9 mouse cellular contexts compared by ENCODE assay signal in the genomic region with DNA sequence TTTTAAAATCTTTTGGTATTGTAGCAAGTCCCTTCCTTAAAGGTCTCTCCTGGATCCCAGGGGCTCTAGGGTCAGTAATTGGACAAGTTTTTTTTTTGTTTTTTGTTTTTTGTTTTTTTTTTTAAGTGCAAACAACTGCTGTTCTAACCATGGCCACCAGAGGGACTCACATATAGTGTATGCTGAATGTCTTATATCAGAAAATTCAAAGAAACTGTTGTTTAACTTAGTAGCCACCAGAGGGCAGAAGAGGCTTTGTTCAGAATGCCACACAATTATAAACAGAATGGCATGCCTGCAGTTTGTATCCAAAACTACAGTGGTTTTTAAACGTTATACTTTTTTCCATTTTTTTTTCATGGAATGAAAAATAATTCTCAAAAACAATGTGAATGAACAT. TPM values are rescaled to one million over a fixed set of nuclear protein-coding genes. Genes with fewer than 3 reads are reported as not detected.
DNase-seq lines count a peak whose midpoint lies in the region; ATAC-seq lines count a peak whose summit lies in the region.
"Had no signal": no experiment of that assay in that cellular context is flagged by ENCODE, and none has a peak within 500 bp of the region (broad histone marks: within the 10 kb centered on the region; RNA-seq: fewer than 3 reads in every experiment).

No protein-coding gene starts in this region.

- H3K9me3 ChIP-seq in midbrain, embryonic 11.5 days (ENCODE audit: control insufficient read depth, low read length): no peaks in the 10 kb centered on the region
- peaks cover 3% of the 10 kb centered on the region; the same call in 1 of the 2 replicates for H3K9me3 ChIP-seq in midbrain, embryonic 10.5 days (replicated peaks)

- no peak overlapping the region for H3K27ac ChIP-seq in midbrain, embryonic 11.5 days (ENCODE audit: low read depth, low read length)
- H3K27ac ChIP-seq in midbrain, embryonic 10.5 days (replicated peaks): no peak overlapping the region

- H3K9ac ChIP-seq in midbrain, embryonic 11.5 days (ENCODE audit: low read length): no peak overlapping the region

- 28% methylated on average over 1 of the region's 1 CpGs for WGBS in midbrain, embryonic 11.5 days
- 17% methylated on average over 1 of the region's 1 CpGs for WGBS in midbrain, embryonic 10.5 days

- no peaks in the 10 kb centered on the region for H3K36me3 ChIP-seq in midbrain, embryonic 11.5 days (ENCODE audit: control insufficient read depth, insufficient read depth, low read length)
- H3K36me3 ChIP-seq in midbrain, embryonic 10.5 days: no peaks in the 10 kb centered on the region

- no peaks in the 10 kb centered on the region for H3K4me1 ChIP-seq in midbrain, embryonic 11.5 days (ENCODE audit: control insufficient read depth, insufficient read depth, low read length)
- no peaks in the 10 kb centered on the region for H3K4me1 ChIP-seq in midbrain, embryonic 10.5 days

- H3K4me2 ChIP-seq in midbrain, embryonic 11.5 days: no peak overlapping the region

- DNase-seq in cerebellum, adult 11-12 months: no peak
- peak; percentile 84 for DNase-seq in midbrain, embryonic 11.5 days (ENCODE audit: low spot score, missing footprints)
- DNase-seq in midbrain, embryonic 10.5 days (ENCODE audit: low spot score): no peak
- DNase-seq in embryo, embryonic 11.5 days (ENCODE audit: low read depth, low spot score): peak; percentile 37
- DNase-seq in layer of hippocampus, adult 9-10 months (ENCODE audit: low spot score): peak; percentile 3
- peak; percentile 42 for DNase-seq in right cerebral cortex, postnatal 4 days

- ATAC-seq in cerebellum, adult (ENCODE audit: insufficient number of reproducible peaks, low FRiP score, low TSS enrichment): 0 out of 2 replicates have a peak, but pooled peaks have one; percentile 68
- ATAC-seq in midbrain, embryonic 11.5 days (ENCODE audit: low FRiP score): peak; percentile 64; the same call in 1 of the 2 replicates
- no peak for ATAC-seq in CD4-positive, CD25-positive, alpha-beta regulatory T cell, adult 4 months

- H3K4me3 ChIP-seq in midbrain, embryonic 11.5 days (ENCODE audit: low read depth, low read length): no peak overlapping the region
- H3K4me3 ChIP-seq in midbrain, embryonic 10.5 days: no peak overlapping the region

- H3K27me3 ChIP-seq in midbrain, embryonic 11.5 days (ENCODE audit: control insufficient read depth, insufficient read depth, low read length): no peaks in the 10 kb centered on the region
- no peaks in the 10 kb centered on the region for H3K27me3 ChIP-seq in midbrain, embryonic 10.5 days (ENCODE audit: low read depth, poor library complexity, severe bottlenecking)

RNA-seq across cellular contexts. Expression of a gene that starts 53.6 kb away (rescaled TPM):
- polyA plus RNA-seq in midbrain, embryonic 11.5 days (2014; fragmentation: Nextera tagmentation; extraction: Ambion mirVana): not detected in 2 replicates
- not detected in 2 replicates for polyA plus RNA-seq in midbrain, embryonic 10.5 days (2016; fragmentation: Nextera tagmentation; extraction: Ambion mirVana)
- polyA plus RNA-seq in CD4-positive, CD25-positive, alpha-beta regulatory T cell, adult 4 months (2017; shearing (Covaris generic)): not detected
- polyA plus RNA-seq: gonadal fat pad, adult 2 months had no signal

Comparison
In these comparisons a context has a peak if more than half of its experiments do, and no peak if none do; other contexts are left out.
1. DNase-seq: peak in midbrain, embryonic 11.5 days (single experiment), embryo, embryonic 11.5 days (single experiment), layer of hippocampus, adult 9-10 months (single experiment) and right cerebral cortex, postnatal 4 days (single experiment); none in cerebellum, adult 11-12 months (single experiment) and midbrain, embryonic 10.5 days (single experiment).